Mouse (Mus musculus) forebrain, embryonic 12.5 days (tissue): Measurements from ENCODE around the gene Crcp. TPM values are rescaled to one million over a fixed set of nuclear protein-coding genes. Genes with fewer than 3 reads are reported as not detected.

ENCODE experiments used
- ATAC-seq: fragments of 200-750 bp; cut with Nextera tagmentation; 2 replicates; pipeline ENCODE4 v1.8.0; 2017; ENCODE audit warnings: moderate TSS enrichment; ENCODE audit not compliant: low FRiP score
- H3K27ac ChIP-seq: fragments of 300-500 bp; sonication (generic); 2 replicates; pipeline ENCODE4 v1.5.1; 2016; ENCODE audit warnings: mild to moderate bottlenecking
- H3K27me3 ChIP-seq: fragments of 300-500 bp; sonication (generic); 2 replicates; pipeline ENCODE4 v1.6.1; 2016; ENCODE audit warnings: mild to moderate bottlenecking
- H3K36me3 ChIP-seq: fragments of 300-500 bp; sonication (generic); replicated peaks from 2 replicates; pipeline ENCODE4 v1.6.1; 2016; ENCODE audit warnings: mild to moderate bottlenecking
- H3K4me1 ChIP-seq: fragments of 300-500 bp; sonication (generic); 2 replicates; pipeline ENCODE4 v1.6.1; 2016
- H3K4me2 ChIP-seq: fragments of 300-500 bp; sonication (generic); 2 replicates; pipeline ENCODE4 v1.6.1; 2016; ENCODE audit warnings: mild to moderate bottlenecking, moderate library complexity
- H3K4me3 ChIP-seq: fragments of 300-500 bp; sonication (generic); replicated peaks from 2 replicates; pipeline ENCODE4 v1.5.1; 2016; ENCODE audit warnings: mild to moderate bottlenecking
- H3K9ac ChIP-seq: fragments of 300-500 bp; sonication (generic); 2 replicates; pipeline ENCODE4 v1.6.1; 2016; ENCODE audit warnings: mild to moderate bottlenecking
- H3K9me3 ChIP-seq: fragments of 300-500 bp; sonication (generic); 2 replicates; pipeline ENCODE4 v1.6.1; 2016
- WGBS: fragments of 180-500 bp; shearing (Covaris S2); methylation state at CpG from one replicate; pipeline ENCODE4 v1.1.7; 2016; 5-methylcytosine and 5-hydroxymethylcytosine counted together
- polyA plus RNA-seq: library from polyadenylated mRNA; unstranded; fragments of >200 nt; fragmentation: Nextera tagmentation; extraction: Ambion mirVana; gene quantifications from 2 replicates; pipeline ENCODE4 v1.2.1, GENCODE M21; 2016

Gene Crcp
- polyA plus RNA-seq, 1 experiment from 2014 or later: 54.0 TPM

- peaks cover 83% of the 10 kb centered on the region for H3K36me3 ChIP-seq
- H3K9me3 ChIP-seq: no peaks in the 10 kb centered on the region
- WGBS: 81% methylated on average over 6 of the region's 6 CpGs
- no peak overlapping the region for H3K4me2 ChIP-seq
- no peaks in the 10 kb centered on the region; the same call in 1 of the 2 replicates for H3K4me1 ChIP-seq
- no peak for ATAC-seq
- H3K9ac ChIP-seq: no peak overlapping the region
- H3K27me3 ChIP-seq: no peaks in the 10 kb centered on the region
- H3K4me3 ChIP-seq: no peak overlapping the region
- no peak overlapping the region for H3K27ac ChIP-seq
Observed at GRCm38 (mm10) chr5:130047013-130047412, 17.9 kb downstream of the Crcp start.

DNA sequence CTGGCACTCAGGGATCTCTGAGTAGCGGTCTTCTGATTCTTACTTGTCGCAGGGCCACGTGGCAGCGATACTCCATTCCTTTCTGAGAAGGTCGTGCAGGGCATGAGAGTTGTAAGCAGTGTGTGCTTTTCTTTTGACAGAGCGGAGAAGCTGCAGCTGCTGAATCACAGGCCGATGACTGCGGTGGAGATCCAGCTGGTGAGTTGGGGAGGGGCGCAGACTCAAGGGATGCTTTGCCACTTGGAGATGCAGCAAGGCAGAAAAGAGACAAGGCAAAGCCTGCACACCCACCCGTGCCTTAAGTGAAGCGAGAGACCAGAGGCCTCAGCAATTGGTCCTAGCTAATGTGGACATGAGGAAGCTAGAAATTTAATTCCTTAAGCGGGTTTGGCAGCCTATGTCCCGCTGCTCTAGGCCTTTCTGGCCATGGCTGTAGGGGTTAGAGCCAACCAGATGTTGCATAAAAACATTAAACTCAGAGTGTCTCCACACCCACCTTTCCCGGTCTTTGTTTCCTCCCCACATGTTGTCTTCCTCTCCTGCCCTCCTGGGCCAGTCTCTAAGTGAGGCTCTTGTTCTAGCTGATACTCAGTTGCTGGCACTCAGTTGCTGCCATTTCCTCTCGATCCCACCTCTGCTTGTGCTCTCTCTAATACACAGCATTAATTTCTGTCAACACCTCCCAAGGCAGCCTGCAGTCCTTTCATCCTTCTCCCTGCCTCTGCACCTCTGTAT lies 19.9 kb downstream of the Crcp start:
- H3K27me3 ChIP-seq: no peaks in the 10 kb centered on the region
- H3K36me3 ChIP-seq: peaks cover 71% of the 10 kb centered on the region
- H3K4me1 ChIP-seq: no peaks in the 10 kb centered on the region; the same call in 1 of the 2 replicates
- H3K9me3 ChIP-seq: no peaks in the 10 kb centered on the region
- 85% methylated on average over 15 of the region's 15 CpGs for WGBS
- H3K9ac ChIP-seq: no peak overlapping the region
- no peak overlapping the region for H3K27ac ChIP-seq
- ATAC-seq: no peak
- H3K4me3 ChIP-seq: no peak overlapping the region
- no peak overlapping the region for H3K4me2 ChIP-seq

DNA sequence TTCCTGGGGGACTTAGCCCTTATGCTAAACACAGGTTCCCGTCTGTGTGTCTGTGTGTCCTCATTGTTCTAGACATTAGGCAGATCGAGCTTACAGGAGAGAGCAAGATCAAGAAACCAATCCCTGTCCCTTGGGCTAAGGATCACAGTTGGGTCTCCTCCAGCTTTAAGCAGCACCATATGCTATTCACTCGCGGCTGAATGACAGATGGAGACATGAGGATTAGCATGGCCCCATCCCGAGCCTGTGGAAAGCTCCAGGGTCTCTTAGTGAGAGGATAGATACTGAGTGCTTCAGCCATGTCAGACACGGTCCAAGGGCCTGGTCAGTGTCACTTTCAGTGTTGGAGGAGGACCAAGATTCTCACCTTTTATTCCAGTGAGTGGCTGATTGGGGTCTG lies 21.3 kb downstream of the Crcp start:
- Histone ChIP-seq H3K4me1 (no peaks in the 10 kb centered on the region; the same call in 1 of the 2 replicates), H3K27ac (no peak overlapping the region), H3K27me3 (no peaks in the 10 kb centered on the region), H3K9ac (no peak overlapping the region), H3K9me3 (no peaks in the 10 kb centered on the region), H3K4me3 (no peak overlapping the region), H3K4me2 (no peak overlapping the region), H3K36me3 (peaks cover 67% of the 10 kb centered on the region)
- ATAC-seq: no peak
- WGBS: 61% methylated on average over 6 of the region's 6 CpGs

DNA sequence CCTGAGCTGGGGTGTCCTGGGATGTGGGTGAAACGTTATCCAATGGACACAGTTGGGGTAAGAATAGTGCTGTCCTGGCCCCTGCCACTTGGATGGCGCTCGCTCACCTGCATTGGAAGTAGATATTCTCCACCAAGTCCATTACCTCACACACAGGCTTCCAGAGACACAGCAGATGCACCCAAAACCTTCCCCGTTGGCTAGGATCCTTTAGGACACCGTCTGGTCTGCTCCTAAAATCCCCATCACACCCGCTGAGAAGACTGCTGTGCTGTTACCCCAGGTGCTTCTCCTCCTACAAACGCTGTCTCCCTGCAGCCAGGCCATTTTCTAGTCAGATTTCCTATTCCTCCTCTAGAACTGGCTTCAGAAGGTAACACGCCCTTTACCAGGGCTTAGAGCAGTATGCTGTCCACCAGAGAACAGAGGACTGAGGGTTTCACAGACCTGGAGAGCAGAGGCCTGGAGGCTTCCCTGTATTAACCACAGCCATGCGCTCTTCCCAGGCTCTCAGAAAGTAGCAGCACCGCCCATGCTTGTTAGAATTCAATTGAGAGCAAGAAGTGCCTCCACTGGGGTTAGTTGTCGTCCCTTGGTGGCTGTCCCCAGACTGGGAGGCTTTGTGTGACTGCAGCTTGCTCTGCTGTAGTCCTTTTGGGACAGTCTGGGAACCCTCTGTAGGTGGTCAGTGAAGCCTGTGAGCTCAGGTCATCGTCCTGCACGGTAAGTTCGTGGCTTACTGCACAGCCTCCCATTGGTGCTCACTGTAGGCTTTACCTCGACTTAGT lies 22.2 kb downstream of the Crcp start:
- Histone ChIP-seq H3K36me3 (peaks cover 63% of the 10 kb centered on the region), H3K4me1 (no peaks in the 10 kb centered on the region; the same call in 1 of the 2 replicates), H3K4me2 (no peak overlapping the region), H3K27ac (no peak overlapping the region), H3K27me3 (no peaks in the 10 kb centered on the region), H3K9ac (no peak overlapping the region), H3K4me3 (no peak overlapping the region), H3K9me3 (no peaks in the 10 kb centered on the region)
- ATAC-seq: no peak
- 86% methylated on average over 15 of the region's 15 CpGs for WGBS

GRCm38 (mm10) chr5:130052510-130052909 lies 23.4 kb downstream of the Crcp start:
- no peak overlapping the region for H3K4me3 ChIP-seq
- no peak overlapping the region for H3K4me2 ChIP-seq
- H3K9me3 ChIP-seq: no peaks in the 10 kb centered on the region
- H3K9ac ChIP-seq: no peak overlapping the region
- no peaks in the 10 kb centered on the region for H3K27me3 ChIP-seq
- 69% methylated on average over 5 of the region's 5 CpGs for WGBS
- no peak overlapping the region for H3K27ac ChIP-seq
- no peak for ATAC-seq
- H3K4me1 ChIP-seq: no peaks in the 10 kb centered on the region; the same call in 1 of the 2 replicates
- peaks cover 51% of the 10 kb centered on the region for H3K36me3 ChIP-seq

GRCm38 (mm10) chr5:130052955-130053354 lies 23.9 kb downstream of the Crcp start:
- H3K4me2 ChIP-seq: no peak overlapping the region
- no peak overlapping the region for H3K27ac ChIP-seq

DNA sequence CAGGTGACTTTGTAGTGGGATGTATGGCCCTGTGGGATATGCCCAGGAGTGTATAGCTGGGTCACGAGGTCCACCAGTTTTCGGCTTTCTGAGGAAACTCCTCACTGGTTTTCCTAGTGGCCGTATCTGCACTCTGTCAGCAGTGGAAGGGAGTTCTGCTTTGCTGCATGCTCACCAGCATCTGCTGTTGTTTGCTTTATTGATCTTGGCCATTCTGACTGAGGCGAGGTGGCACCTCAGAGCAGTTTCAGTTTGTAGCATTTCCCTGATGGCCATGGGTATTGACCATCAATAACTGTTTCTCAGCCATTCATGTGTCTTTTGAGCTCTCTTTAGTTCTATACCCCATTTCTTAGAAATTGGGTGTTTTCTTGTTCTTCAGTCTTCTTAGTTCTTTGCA lies 26.6 kb downstream of the Crcp start:
- no peak for ATAC-seq
- H3K4me3 ChIP-seq: no peak overlapping the region
- 95% methylated on average over 4 of the region's 4 CpGs for WGBS
- H3K27me3 ChIP-seq: no peaks in the 10 kb centered on the region
- peaks cover 42% of the 10 kb centered on the region for H3K36me3 ChIP-seq
- no peak overlapping the region for H3K27ac ChIP-seq
- no peaks in the 10 kb centered on the region for H3K4me1 ChIP-seq
- no peaks in the 10 kb centered on the region for H3K9me3 ChIP-seq
- H3K9ac ChIP-seq: no peak overlapping the region
- H3K4me2 ChIP-seq: no peak overlapping the region

More at GRCm38 (mm10) chr5:130052955-130053354, 23.9 kb downstream of the Crcp start:
- WGBS: 90% methylated on average over 6 of the region's 6 CpGs
- Histone ChIP-seq H3K9me3 (no peaks in the 10 kb centered on the region), H3K4me3 (no peak overlapping the region), H3K36me3 (peaks cover 48% of the 10 kb centered on the region), H3K9ac (no peak overlapping the region), H3K27me3 (no peaks in the 10 kb centered on the region), H3K4me1 (no peaks in the 10 kb centered on the region; the same call in 1 of the 2 replicates)
- ATAC-seq: no peak

GRCm38 (mm10) chr5:130056303-130056702 lies 27.2 kb downstream of the Crcp start:
- Histone ChIP-seq H3K4me1 (no peaks in the 10 kb centered on the region), H3K27ac (no peak overlapping the region), H3K9me3 (no peaks in the 10 kb centered on the region), H3K4me2 (no peak overlapping the region), H3K4me3 (no peak overlapping the region), H3K36me3 (peaks cover 39% of the 10 kb centered on the region), H3K27me3 (no peaks in the 10 kb centered on the region), H3K9ac (no peak overlapping the region)
- 98% methylated on average over 2 of the region's 2 CpGs for WGBS
- no peak for ATAC-seq

DNA sequence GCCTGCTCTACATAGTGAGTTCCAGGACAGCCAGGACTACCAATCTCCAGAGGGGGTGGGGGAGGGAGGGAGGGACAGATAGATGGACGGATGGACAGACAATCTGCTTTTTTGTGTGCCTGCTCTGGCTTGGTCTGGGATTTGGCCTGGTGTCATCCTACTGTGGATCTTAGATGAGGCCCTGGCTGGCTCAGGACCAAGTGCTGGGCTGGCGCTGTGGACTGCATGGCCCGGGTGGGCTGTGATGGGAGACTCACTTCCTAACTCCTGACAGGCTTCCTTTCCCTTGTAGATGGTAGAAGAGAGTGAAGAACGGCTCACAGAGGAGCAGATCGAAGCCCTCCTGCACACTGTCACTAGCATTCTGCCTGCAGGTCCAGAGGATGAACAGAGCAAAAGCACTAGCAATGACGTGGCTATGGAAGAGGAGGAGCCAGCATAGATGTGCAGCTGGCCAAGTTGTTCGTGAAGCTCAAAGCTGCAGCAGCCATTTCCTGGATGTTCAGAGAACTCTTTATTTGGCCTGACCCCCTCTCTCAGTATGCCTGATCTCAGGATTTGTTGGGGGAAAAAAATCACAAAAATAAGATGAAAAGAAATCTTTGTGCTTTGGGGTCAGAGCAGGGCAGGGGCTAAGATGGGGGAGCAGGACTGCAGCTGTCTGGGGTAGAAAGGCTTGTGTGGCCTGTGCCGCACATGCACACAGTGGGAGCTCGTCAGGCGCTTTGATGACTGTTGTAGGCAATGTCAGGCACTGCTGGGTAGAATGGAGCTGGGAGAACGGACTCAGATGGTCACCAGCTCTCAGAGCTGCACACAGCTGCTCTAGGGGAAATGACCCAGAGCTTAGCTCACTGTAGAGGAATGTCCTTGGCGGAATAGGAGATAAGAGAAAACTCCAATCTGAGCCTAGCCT lies 30.6 kb downstream of the Crcp start:
- H3K27ac ChIP-seq: no peak overlapping the region
- no peaks in the 10 kb centered on the region for H3K27me3 ChIP-seq
- ATAC-seq: 0 out of 2 replicates have a peak, but pooled peaks have one; percentile 39
- H3K9ac ChIP-seq: no peak overlapping the region
- H3K4me1 ChIP-seq: no peaks in the 10 kb centered on the region
- no peaks in the 10 kb centered on the region for H3K9me3 ChIP-seq
- no peak overlapping the region for H3K4me3 ChIP-seq
- WGBS: 75% methylated on average over 12 of the region's 12 CpGs
- peaks cover 32% of the 10 kb centered on the region for H3K36me3 ChIP-seq
- no peak overlapping the region for H3K4me2 ChIP-seq

- H3K4me3 ChIP-seq: no peak overlapping the region
- H3K36me3 ChIP-seq: peaks cover 26% of the 10 kb centered on the region
- no peak overlapping the region for H3K27ac ChIP-seq
- no peaks in the 10 kb centered on the region for H3K9me3 ChIP-seq
- ATAC-seq: no peak
- H3K4me1 ChIP-seq: no peaks in the 10 kb centered on the region
- WGBS: 94% methylated on average over 4 of the region's 4 CpGs
- no peak overlapping the region for H3K4me2 ChIP-seq
- no peak overlapping the region for H3K9ac ChIP-seq
- H3K27me3 ChIP-seq: no peaks in the 10 kb centered on the region
Observed at GRCm38 (mm10) chr5:130060329-130060665, 31.2 kb downstream of the Crcp start.

GRCm38 (mm10) chr5:130062096-130062495 lies 33.0 kb downstream of the Crcp start:
- no peak overlapping the region for H3K4me3 ChIP-seq
- no peak overlapping the region for H3K4me2 ChIP-seq
- no peaks in the 10 kb centered on the region for H3K27me3 ChIP-seq
- H3K9ac ChIP-seq: no peak overlapping the region
- H3K9me3 ChIP-seq: no peaks in the 10 kb centered on the region
- WGBS: 85% methylated on average over 2 of the region's 2 CpGs
- no peak for ATAC-seq
- H3K27ac ChIP-seq: no peak overlapping the region
- H3K4me1 ChIP-seq: no peaks in the 10 kb centered on the region
- H3K36me3 ChIP-seq: peaks cover 21% of the 10 kb centered on the region

DNA sequence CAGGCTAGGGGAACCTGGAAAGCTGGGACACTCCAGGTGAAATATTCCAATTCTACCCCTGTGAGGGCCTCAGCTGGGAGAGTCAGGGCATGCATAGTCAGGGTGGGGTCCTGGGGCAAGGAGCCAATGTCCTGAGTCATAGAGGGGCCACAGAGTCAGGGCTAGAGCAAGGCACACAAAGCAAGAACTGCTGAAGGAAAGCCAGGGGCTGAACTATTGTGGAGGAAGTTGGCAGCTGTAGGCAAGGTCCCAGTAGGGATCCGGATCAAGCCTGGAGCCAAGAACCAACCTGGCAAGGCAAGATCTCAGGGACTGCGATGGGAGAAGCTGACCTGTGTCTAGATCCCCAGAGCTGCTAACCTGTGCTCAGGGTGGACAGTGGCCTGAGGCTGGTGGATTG lies 34.7 kb downstream of the Crcp start:
- no peak for ATAC-seq
- H3K4me3 ChIP-seq: no peak overlapping the region
- 87% methylated on average over 2 of the region's 2 CpGs for WGBS
- H3K36me3 ChIP-seq: peaks cover 21% of the 10 kb centered on the region
- no peaks in the 10 kb centered on the region for H3K9me3 ChIP-seq
- H3K27me3 ChIP-seq: no peaks in the 10 kb centered on the region
- no peaks in the 10 kb centered on the region for H3K4me1 ChIP-seq
- no peak overlapping the region for H3K9ac ChIP-seq
- no peak overlapping the region for H3K27ac ChIP-seq
- H3K4me2 ChIP-seq: no peak overlapping the region
